Mouse (Mus musculus): ENCODE measurements at regions not wholly inside any gene's neighbourhood (a gene's known extent, or its start where the extent isn't known, plus 50 kb on each side); places are given as distances from the start of the nearest gene placed in this dataset.

- intact Hi-C loops (cut with DNase I) = no loop called here
- no peak overlapping the region for H3K27ac ChIP-seq
- no peak for TF ChIP-seq CTCF (IDR thresholded peaks at IDR 0.05)
Observed at GRCm38 (mm10) chr10:72923611-72924010, 175.5 kb upstream of the Pcdh15 start.

GRCm38 (mm10) chr10:72956957-72957356 is 142.2 kb upstream of the Pcdh15 start:
- no peak for DNase-seq
- intact Hi-C loops (cut with DNase I) = no loop called here
- no peak for TF ChIP-seq CTCF (IDR thresholded peaks at IDR 0.05)
- H3K27ac ChIP-seq = no peak overlapping the region
- no peak overlapping the region for H3K4me3 ChIP-seq

More at GRCm38 (mm10) chr10:72923611-72924010, 175.5 kb upstream of the Pcdh15 start:
- DNase-seq = no peak
- no peak overlapping the region for H3K4me3 ChIP-seq

GRCm38 (mm10) chr10:72960051-72960450 is 139.1 kb upstream of the Pcdh15 start:
- no peak overlapping the region for H3K4me3 ChIP-seq
- no peak overlapping the region for H3K27ac ChIP-seq
- DNase-seq = no peak
- TF ChIP-seq CTCF (IDR thresholded peaks at IDR 0.05) = no peak
- intact Hi-C loops (cut with DNase I) = no loop called here

GRCm38 (mm10) chr10:72981359-72981758 is 117.8 kb upstream of the Pcdh15 start:
- intact Hi-C loops (cut with DNase I) = no loop called here
- no peak for TF ChIP-seq CTCF (IDR thresholded peaks at IDR 0.05)
- DNase-seq = no peak
- H3K27ac ChIP-seq = no peak overlapping the region
- no peak overlapping the region for H3K4me3 ChIP-seq

GRCm38 (mm10) chr10:72988355-72988754 is 110.8 kb upstream of the Pcdh15 start:
- Histone ChIP-seq H3K4me3 (no peak overlapping the region), H3K27ac (no peak overlapping the region)
- no peak for DNase-seq
- intact Hi-C loops (cut with DNase I) = no loop called here
- TF ChIP-seq CTCF (IDR thresholded peaks at IDR 0.05) = no peak

GRCm38 (mm10) chr10:73010897-73011296 is 88.2 kb upstream of the Pcdh15 start:
- TF ChIP-seq CTCF (IDR thresholded peaks at IDR 0.05) = no peak
- no peak overlapping the region for H3K27ac ChIP-seq
- H3K4me3 ChIP-seq = no peak overlapping the region
- intact Hi-C loops (cut with DNase I) = no loop called here
- no peak for DNase-seq

- intact Hi-C loops (cut with DNase I) = no loop called here
- H3K4me3 ChIP-seq = no peak overlapping the region
- no peak for DNase-seq
- peak; percentile 20; the same call in 1 of the 2 replicates for TF ChIP-seq CTCF (IDR thresholded peaks at IDR 0.05)
- H3K27ac ChIP-seq = no peak overlapping the region
Observed at GRCm38 (mm10) chr10:73011874-73012273, 87.3 kb upstream of the Pcdh15 start.

- intact Hi-C loops (cut with DNase I) = no loop called here
- no peak for TF ChIP-seq CTCF (IDR thresholded peaks at IDR 0.05)
- no peak overlapping the region for H3K27ac ChIP-seq
- no peak overlapping the region for H3K4me3 ChIP-seq
- DNase-seq = no peak
Observed at GRCm38 (mm10) chr10:73037476-73037875, 61.7 kb upstream of the Pcdh15 start.

GRCm38 (mm10) chr10:73039551-73039950 is 59.6 kb upstream of the Pcdh15 start:
- no peak for DNase-seq
- H3K4me3 ChIP-seq = no peak overlapping the region
- intact Hi-C loops (cut with DNase I) = no loop called here
- no peak overlapping the region for H3K27ac ChIP-seq
- no peak for TF ChIP-seq CTCF (IDR thresholded peaks at IDR 0.05)
